Mouse (Mus musculus) urinary bladder, adult 2 months (tissue): ENCODE data around the gene Cog5. TPM values are rescaled to one million over a fixed set of nuclear protein-coding genes. Genes with fewer than 3 reads are reported as not detected.

Source experiments
- DNase-seq: peaks from one replicate; pipeline ENCODE4 v3.0.0; 2022; ENCODE audit warnings: low spot score
- polyA plus RNA-seq: library from polyadenylated mRNA; depleted of rRNA; stranded (reverse); fragments of >200 nt; gene quantifications from 2 replicates; pipeline ENCODE4 v1.2.3, GENCODE M21; 2012

The Cog5 gene
- polyA plus RNA-seq, 1 experiment = 30.7 TPM

DNA sequence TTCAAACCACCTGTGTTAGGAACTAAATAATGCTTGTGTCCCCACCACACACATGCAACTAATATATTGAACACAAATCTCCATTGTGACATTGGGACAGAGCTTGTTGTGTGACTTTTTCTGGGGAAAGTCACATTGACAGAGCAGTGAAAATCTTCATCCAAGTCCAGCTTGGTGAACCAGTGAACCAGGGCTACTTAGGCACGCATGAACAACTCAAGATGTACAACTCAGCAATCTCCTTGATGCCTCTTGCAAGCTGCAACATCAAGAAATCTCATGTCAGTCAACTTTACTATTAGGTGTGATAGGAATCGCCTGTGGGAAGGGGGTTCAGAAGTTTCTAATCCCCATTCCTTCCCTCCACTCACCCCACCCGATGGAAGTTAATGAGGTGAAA is 169.0 kb downstream of the Cog5 start:
- DNase-seq = no peak

DNA sequence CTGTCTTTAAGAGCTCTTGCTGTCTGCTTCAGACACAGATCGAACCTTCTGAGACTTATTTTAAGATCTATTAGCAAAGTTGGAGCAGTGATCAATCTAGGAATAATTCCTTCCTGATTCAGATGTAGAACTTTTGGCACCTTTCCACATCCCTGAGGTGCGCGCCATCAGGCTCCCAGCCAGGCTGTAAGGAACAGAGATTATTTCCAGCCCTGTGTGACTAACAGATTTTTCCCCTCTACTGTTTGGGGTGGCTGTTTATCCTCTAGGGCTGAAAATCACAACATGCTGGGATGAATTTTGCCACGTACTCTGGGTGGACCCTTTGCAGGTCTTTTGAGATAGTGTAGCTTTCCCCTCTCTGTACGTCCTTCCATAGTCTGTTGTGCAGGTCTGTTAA is 170.2 kb downstream of the Cog5 start:
- DNase-seq = no peak

DNA sequence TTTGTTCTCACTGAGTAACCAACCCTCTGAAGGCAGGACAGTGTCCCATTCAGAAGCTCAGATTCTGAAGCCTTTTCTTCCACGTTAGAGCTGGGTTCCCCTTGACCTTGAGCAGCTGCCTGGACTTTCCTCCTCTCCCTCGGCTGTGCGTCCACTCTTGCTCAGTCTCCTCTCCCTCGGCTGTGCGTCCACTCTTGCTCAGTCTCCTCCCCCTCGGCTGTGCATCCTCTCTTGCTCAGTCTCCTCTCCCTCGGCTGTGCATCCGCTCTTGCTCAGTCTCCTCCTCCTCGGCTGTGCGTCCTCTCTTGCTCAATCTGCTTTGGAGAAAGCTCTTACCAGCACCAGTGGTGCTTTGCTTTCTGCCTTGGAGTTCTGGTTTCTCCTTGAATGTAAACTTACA is 171.2 kb downstream of the Cog5 start:
- DNase-seq = no peak

DNA sequence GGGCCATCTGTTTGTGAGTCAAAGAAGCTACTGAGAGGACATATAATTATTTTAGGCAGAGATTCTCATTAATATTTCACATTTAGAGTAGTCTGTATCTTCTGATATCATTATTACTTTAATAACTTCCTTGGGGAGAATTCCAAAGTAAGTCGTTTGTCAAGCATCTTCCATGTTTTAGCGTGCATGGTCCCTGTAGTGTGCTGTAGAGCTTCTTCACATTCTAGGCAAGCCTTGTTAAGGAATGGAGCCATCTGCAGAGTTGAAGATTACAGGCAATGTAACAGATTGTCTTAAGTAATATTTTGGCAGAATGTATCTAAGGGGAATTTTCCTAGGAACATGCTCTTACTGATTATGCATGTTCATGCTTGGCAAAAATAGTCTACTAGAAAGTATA is 171.8 kb downstream of the Cog5 start:
- no peak for DNase-seq

DNA sequence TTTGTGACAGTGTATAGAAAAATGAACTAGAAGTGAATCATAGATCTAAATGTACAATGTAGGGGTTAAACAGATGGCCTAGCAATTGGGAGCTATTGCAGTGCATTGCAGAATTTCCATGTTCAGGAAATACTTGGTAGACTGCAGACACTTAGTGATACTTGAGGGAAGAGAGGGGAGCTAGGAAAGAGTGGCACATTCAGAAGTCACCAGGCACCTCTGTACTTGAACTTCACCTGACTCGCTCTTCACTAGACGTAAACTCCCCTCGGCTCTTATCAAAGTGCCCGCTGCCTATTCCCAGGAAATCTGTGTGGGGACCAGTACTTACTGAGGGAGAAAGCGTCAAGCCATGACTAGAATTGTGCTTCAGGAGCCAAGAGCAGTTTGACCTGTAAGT is 180.8 kb downstream of the Cog5 start:
- no peak for DNase-seq

DNA sequence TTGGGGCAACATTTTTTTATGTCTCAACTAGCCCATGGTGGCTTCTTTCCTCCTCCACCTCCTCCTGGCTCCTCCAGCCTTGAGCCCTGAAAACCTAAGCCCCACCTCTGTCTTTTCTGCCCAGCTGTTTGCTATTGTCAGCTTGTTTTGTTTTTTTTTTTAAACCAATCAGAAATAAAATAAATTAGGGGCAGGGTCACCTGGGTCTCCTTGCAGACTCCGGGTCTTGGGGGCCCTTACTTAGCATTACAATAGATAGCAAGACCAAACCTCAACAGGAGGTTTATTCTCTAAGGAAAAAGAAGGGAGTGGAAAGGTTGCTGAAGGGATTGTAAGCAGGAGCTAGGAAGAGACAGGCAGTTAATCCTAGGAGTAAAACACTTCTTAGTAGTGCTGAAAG is 181.5 kb downstream of the Cog5 start:
- DNase-seq = no peak

DNA sequence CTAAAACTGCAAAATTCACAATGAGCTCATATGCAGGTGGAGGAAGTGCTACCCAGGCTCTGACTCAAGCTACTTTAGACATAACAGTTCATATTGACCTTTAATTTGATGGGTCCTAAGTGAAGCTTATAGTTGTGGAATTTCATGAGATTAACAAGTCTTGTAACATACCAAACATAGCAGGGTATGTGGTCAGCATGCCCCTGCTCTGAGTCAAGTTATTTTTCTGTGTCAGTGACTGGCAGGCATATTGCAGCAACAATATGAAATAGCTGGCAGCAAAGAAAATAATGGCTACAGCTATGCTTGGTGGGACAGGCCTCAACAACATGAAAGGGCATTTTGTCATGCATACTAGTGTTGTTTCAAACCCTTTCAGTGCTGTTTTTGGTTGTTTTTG is 183.9 kb downstream of the Cog5 start:
- no peak for DNase-seq

DNA sequence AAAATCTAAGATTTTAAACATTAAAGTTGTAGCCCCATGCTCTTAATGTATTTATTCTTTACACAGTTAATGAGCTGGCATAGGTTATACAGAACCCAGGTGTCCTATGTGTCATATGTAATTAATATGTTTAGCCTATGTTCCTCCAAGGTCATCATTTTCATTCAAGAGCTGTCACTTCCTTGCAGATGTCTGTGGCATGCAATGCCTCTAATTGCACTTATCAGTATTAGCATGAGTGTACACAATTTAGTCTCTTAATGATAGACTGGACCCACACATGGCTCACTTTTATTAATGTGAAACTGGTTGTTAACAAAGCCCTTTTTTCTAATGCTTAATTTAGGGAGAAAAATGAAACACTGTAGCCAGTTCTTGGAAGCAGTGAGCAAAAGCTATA is 184.6 kb downstream of the Cog5 start:
- DNase-seq = no peak

DNA sequence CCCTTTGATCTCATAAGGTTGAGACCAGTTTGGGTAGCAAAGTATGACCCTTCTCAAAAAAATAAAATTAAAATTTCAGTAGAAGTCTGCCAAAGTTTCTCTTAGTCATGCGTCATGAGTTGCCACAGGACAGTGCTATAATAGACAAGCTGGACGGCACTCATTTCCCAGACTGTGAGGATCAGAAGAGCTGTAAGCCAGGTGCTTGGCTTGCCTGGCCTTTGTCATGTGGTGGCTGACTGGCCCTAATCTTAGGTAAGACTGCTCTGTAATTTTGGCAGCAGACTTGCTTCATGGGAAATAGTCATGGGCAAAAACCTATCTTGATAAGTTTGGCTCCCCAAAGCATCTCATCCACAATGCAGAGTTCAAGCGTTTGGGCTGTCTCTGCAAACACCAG is 191.4 kb downstream of the Cog5 start:
- no peak for DNase-seq

DNA sequence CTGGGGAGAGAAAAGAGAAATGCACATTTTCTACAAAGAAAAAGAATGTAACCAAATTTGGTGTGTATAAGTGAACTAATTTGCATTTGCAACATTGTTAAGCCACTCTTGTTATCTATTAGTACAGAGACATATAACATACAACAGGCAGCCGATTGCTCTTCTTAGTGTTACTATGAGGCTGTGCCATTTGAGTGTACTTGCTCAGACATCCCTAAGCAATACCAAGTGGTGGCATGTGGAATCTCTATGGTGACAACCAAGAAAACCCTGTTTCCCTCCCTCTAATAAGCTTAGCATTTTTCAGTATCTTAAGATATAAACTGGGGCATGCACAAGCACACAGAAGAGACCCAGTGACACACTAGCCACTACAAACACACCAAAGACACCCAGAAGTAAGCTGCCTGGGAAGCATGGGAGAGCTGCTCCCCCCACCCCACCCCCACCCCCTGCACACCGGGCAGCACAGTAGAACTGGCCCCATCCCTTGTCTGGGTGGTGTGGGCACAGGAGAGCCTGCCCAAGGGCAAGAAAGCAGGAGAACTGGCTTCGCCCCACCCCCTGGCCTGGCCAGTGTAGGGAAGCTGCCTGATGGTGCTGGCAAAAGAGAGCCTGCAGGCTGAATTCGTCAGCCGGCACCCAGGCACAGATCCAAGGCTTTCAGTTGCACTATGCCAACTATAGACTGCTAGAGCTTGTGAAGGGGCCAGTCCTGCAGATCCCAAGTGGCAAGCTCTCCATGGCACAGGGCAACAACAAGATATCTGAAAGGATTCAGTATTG is 194.2 kb downstream of the Cog5 start:
- no peak for DNase-seq

DNA sequence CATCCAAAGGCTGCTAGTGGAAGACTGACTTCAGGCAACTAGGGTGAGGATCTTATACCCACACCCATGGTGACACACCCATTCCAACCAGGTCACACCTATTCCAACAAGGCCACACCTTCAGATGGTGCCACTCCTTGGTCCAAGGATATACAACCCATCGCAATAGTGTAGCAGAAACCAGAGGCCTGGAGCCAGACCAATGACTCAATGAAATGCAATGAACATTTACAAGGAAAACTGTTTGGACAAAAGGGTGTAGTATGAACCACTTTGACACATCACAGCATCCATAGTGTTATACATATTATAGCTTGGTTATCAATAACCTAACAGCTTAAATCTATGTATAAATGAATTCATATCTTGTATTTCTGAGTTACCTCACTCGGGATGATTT is 194.9 kb downstream of the Cog5 start:
- no peak for DNase-seq

DNA sequence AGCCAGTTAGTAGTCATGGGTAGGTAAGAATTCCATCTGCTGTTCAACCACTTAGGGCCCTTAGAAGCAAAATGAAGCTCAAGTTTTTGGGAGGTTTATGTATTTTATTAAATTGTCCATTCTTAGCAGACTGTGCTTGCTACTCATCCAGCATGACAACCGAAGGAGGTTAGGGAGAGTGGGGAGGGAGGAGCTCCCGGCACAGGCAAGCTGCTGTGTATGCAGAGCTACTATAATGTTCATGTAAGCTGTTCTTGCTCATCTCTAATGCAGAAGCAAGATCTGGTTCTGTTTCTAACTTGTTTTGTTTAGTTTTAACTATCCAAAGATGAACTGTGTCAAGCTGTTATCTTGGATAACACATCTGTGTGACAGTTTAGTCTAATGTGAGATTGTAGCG is 199.4 kb downstream of the Cog5 start:
- no peak for DNase-seq

DNA sequence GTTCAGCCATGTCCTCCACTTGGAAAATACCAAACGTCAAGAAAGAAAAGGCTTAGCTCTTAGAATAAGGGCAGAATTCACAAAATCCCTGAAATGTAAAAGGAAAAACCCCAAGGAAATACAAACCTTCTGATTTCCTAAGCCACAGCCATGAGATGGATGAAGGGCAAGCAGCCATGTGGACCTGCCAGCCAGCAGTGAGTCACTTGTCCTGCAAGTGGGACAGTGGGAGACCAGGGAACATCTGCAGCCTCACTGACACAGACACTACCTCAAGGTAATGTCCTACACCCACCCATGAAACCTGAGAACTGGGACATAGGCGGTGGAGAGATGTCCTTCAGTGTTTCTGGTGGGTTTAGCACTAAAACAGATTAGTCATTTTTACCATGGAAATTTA is 200.1 kb downstream of the Cog5 start:
- DNase-seq = no peak

DNA sequence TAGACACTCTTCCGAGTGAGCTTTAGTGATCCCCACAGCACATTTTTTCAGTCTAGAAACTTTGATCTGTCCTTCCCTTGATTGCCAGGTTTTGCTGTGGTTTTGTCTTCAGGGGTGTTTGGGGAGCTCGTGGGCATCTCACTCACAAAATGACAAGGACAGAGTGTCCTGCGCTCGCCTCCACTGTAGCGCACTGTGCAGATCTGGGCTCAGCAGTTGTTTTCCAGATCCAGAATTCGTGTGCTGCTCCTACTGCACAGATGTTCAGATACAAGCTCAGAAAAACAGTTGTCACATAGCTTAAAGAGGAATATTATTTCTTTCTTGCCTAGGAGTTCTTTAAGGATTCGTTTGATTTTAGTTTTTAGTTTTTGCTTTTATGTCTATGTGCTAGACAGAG is 203.1 kb downstream of the Cog5 start:
- no peak for DNase-seq

DNA sequence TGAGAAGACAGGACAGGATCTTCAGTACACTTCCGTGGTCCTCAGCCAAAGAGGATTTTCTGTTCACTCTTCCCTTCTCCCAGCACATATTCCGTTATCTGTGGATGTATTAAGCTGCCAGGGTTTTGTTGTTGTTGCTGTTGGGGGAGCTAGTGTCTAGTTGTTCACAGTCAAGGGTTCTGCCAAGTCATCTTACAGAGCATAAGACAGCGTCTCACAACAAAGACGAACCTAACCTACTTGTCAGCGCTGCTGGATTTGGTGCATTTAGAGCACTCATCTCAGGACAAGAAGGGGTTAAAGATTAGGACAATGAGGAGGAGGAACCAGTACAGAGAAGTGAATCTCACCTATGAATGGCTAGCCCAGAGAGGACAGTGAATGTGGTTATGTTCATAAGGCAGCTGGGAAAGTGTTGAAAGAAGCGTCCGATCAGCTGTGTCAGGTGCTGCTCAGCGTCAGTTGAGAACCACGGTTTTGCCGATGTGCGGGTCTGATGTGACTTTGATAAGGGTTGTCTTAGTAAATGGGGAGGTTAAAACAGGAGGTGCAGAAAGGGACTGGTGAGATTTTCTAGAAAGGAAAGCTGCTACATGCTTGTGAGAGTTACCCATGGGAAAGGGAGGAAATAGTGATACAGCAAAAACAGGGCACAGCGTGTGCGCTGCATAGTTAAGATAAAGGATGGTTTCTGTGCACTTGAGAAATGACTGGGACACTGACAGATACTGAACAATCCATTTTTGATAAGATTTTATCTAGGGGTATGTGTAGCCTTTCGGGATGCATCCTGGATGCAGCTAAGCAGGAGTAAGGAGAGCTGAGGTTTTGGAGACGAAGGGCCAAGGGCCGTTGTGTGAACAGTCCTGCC is 208.2 kb downstream of the Cog5 start:
- DNase-seq = no peak

DNA sequence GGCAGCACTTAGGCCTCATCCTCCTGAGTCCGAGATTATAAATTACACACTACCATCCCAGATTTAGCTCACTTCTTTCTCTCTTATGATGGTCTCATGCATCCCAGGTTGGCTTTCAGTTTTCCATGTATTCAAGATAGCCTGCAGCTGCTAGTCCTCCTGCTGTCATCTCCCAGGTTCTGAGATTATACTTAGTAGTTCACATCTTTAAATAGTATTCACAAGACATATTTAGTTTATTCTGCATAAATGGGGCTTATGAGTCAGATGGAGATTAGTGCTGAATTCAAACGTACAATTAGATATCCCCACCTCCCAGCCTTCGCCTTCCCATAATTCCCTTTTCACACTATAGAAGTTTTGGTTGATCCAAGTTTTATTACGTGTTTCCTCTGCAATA is 222.1 kb downstream of the Cog5 start:
- no peak for DNase-seq

DNA sequence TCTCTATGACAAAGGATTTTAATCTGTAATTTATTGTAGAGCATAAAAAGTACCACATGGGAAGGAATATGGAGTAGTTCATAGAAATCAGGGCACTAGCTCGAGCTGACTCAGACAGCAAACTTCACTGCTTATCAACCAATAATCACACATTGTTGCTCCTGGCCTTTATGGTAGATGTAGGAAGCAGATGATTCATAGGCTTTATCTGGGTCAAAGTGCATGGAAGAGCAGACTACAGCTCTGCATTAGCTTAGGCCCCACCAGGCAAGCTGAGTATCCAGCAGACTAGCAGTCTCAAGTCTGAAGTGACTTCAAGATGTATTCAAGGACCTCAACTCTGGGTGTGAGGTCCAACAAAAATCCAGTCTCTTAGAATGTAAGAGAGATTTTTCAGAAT is 228.1 kb downstream of the Cog5 start:
- DNase-seq = no peak

DNA sequence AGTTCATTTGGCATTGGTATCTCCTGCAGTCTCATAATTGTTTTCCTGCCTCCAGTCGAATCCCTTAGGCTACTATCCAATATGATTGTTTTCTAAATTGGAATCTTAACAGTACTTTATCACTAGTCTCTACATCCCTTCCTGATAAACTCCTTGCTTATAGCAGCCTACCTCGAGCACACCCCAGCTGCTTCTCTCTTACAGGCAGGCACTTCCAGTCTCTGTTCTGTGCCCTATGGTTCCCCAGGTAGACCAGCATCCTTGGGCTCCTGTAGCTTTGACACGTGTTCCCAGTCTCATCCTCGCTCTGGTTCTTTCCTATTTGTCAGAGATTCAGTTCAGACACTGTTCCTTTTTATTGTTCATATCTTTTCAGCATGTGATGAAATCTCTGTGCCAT is 229.7 kb downstream of the Cog5 start:
- DNase-seq = no peak

DNA sequence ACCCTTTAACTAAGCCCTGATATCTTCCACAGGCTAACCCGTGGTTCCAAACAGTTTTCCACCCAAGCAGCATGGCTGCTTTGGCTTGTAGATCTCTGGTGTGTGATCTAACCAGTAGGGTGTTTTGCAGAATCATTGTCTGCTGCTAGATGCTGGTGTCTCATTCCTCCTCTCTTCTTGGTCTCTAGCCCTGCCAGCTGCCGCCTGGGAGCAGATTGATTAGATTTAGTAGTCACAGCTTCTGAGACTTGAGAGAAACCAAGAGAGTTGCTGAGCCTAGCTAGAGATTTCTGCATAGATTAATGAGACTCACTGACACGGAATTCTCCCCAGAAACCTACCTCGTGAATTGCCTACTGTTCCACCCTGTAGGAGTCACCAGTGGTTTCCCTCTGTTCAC is 230.4 kb downstream of the Cog5 start:
- no peak for DNase-seq

DNA sequence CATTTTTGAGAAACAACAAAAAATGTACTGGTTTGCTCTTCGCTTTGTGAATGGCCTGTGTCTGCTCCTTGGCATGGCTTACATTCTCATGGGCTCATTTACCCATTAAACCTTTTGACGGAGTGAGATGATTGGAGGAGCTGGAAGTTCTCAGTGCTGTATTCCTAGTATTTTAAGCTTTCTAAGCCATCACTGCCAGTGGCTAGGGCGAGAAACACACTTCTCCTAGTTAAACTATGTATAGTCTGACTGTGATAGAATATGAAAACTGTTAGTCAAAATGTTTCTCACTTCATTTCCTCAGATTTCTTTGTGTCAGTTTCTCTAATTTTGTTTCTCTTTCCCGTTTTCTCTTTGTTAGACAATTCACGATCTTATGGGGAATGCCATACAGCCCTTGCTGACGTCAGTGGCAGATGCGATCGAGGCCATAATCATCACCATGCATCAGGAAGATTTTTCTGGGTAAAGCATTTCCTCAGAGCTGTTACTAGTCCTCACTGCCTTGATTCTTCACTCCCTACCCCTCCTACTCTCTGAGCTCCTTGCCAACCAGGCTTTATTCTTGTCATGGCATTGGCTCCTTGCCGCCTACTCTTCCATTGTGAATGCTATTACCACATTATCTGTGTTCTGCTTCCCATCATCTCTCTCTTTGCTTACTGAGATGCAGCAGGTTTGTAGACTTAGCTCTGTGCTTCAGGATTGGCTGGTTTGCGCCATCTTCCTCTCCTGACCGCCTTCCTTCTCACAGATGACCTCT is 231.4 kb downstream of the Cog5 start:
- DNase-seq = no peak

DNA sequence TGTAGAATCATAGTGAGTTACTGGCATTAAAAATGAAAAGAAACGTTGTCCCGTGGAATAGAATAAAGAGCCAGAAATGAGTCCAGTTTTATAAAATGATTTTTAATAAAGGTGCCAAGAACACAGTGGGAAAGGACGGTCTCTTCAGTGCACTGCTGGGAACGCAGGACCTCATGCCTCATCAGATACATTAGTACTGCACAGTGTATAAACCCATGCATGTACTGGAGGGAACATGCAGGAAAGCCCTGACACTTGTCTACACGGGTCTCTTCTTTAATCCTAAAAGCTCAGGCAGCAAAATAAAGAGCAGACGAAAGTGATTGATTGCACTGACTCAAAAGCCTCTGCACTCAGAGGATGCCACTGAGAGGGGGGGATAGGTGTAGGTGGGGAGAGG is 236.0 kb downstream of the Cog5 start:
- DNase-seq = no peak

DNA sequence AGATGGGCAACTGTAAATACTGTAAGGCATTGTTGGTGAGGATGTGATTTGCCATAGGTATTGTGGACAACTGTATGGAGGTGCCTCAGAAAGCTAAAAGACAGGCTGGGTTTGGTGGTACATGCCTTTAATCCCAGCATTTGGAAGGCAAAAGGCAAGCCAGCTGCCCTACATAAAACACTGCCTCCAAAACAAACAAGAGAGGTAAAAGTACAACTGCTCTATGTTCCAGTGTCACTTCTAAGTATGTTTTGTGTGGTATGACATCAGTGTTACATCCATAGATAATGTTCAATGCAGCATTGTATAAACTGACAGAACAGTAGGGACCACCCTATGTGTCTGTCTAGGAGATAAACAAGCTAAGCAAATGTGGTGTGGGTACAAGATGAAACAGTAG is 237.4 kb downstream of the Cog5 start:
- no peak for DNase-seq

DNA sequence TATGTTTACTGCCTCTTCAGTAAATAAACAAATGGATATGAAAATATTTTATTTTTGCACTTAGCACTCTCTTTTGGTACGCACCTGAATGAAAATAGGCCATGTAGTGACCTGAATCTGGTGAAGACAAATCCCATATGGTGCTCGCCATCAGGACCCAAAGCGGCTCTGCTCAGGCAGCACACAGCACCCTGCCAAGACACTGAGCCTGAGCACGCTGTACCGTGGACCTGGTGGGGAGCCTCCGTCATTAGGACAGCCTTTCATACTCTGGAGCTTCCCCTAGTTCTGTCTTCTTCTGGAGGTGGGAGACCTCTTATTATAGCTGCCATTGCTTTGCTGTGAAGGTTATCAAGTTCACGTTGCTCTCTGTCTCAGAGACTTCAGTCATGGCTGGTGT is 238.1 kb downstream of the Cog5 start:
- no peak for DNase-seq
